Comparison of ENCODE assay signal across 28 mouse cellular contexts in the genomic region with DNA sequence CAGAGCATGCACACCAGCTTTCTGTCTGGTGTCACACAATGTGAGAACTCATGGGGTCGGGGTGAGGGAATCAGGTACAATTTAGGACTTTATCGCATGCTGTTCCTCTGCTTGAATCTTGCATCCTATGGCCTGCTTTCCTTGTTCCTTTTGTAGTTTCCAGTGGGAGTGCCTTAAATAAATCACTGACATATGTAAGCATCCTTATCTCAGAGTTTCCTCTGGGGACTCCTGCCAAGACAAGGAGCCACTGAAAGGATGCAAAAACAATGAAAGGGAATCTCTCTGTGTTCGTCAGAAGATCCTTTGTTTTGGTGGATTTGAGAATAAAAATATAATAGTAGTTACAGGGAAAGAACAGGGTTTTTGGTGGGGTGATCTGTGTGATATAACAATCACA.
DNase-seq lines count a peak whose midpoint lies in the region; ATAC-seq and TF ChIP-seq lines count a peak whose summit lies in the region.
"Had no signal": no experiment of that assay in that cellular context is flagged by ENCODE, and none has a peak within 500 bp of the region (broad histone marks: within the 10 kb centered on the region; RNA-seq: fewer than 3 reads in every experiment).

No protein-coding gene starts in this region.

- ATAC-seq in frontal cortex, adult (ENCODE audit: low TSS enrichment): peak; percentile 65
- ATAC-seq in kidney, postnatal 0 days (replicated peaks; ENCODE audit: low FRiP score, low read depth): no peak
- ATAC-seq: intestine, postnatal 0 days; Patski had no signal

- 61% methylated on average over 3 of the region's 3 CpGs for WGBS in kidney, postnatal 0 days

- H3K4me2 ChIP-seq in kidney, postnatal 0 days (ENCODE audit: low read length): no peak overlapping the region
- H3K4me2 ChIP-seq: forebrain, embryonic 15.5 days; heart, embryonic 11.5 days; hindbrain, embryonic 13.5 days; midbrain, embryonic 12.5 days; neural tube, embryonic 12.5 days had no signal

- no peaks in the 10 kb centered on the region for H3K4me1 ChIP-seq in kidney, postnatal 0 days (replicated peaks; ENCODE audit: insufficient read depth, low read length)
- H3K4me1 ChIP-seq: forebrain, embryonic 15.5 days; midbrain, embryonic 12.5 days; neural tube, embryonic 12.5 days had no signal

- H3K9me3 ChIP-seq in kidney, postnatal 0 days (replicated peaks; ENCODE audit: low read length): no peaks in the 10 kb centered on the region
- H3K9me3 ChIP-seq: forebrain, embryonic 15.5 days; hindbrain, embryonic 13.5 days; megakaryocyte, embryonic 14.5 days; midbrain, embryonic 12.5 days; neural tube, embryonic 12.5 days had no signal

- H3K4me3 ChIP-seq in kidney, postnatal 0 days (replicated peaks; ENCODE audit: low read depth, low read length): no peak overlapping the region
- H3K4me3 ChIP-seq: forebrain, embryonic 15.5 days; hindbrain, embryonic 13.5 days; megakaryocyte, embryonic 14.5 days; midbrain, embryonic 12.5 days; myocyte; neural tube, embryonic 12.5 days had no signal

- no peaks in the 10 kb centered on the region for H3K27me3 ChIP-seq in kidney, postnatal 0 days (ENCODE audit: insufficient read depth, low read length)
- H3K27me3 ChIP-seq: forebrain, embryonic 15.5 days; hindbrain, embryonic 13.5 days; megakaryocyte, embryonic 14.5 days; midbrain, embryonic 12.5 days; neural tube, embryonic 12.5 days; Patski had no signal

- no peak for TF ChIP-seq POLR2A in brain, embryonic 14.5 days (IDR thresholded peaks at IDR 0.05; ENCODE audit: borderline replicate concordance, extremely low read depth, insufficient read depth, insufficient read length, poor library complexity, severe bottlenecking)

- H3K27ac ChIP-seq in kidney, postnatal 0 days: no peak overlapping the region
- H3K27ac ChIP-seq: hindbrain, embryonic 13.5 days; midbrain, embryonic 12.5 days; neural tube, embryonic 12.5 days had no signal

- no peak for TF ChIP-seq CTCF in kidney, postnatal 0 days (IDR thresholded peaks at IDR 0.05; ENCODE audit: low read depth)
- no peak for TF ChIP-seq CTCF in brain, embryonic 14.5 days (IDR thresholded peaks at IDR 0.05; ENCODE audit: borderline replicate concordance, extremely low read depth, insufficient read depth, insufficient read length)

- H3K9ac ChIP-seq in kidney, postnatal 0 days (ENCODE audit: low read depth, low read length): no peak overlapping the region
- H3K9ac ChIP-seq: forebrain, embryonic 15.5 days; hindbrain, embryonic 13.5 days; midbrain, embryonic 12.5 days; neural tube, embryonic 12.5 days had no signal

- no peaks in the 10 kb centered on the region for H3K36me3 ChIP-seq in kidney, postnatal 0 days (ENCODE audit: insufficient read depth, low read length)
- H3K36me3 ChIP-seq: forebrain, embryonic 15.5 days; hindbrain, embryonic 13.5 days; midbrain, embryonic 12.5 days; neural tube, embryonic 12.5 days had no signal

- DNase-seq in frontal cortex, adult 2 months (ENCODE audit: extremely low spot score in 1 of 2, low spot score in 1 of 2): no peak
- DNase-seq in kidney, postnatal 0 days (ENCODE audit: low spot score): peak; percentile 4
- no peak for DNase-seq in kidney, adult 9 months
- DNase-seq in brain, embryonic 14.5 days (ENCODE audit: low read depth): peak; percentile 22
- DNase-seq in lung, postnatal 25 days (ENCODE audit: low spot score): peak; percentile 14
- no peak for DNase-seq in thymus, postnatal 14 days
- DNase-seq: adrenal gland, postnatal 10 days; cerebellum, adult 11 months; cerebellum, adult 9-10 months; cerebellum, postnatal 36 days; gastrocnemius, postnatal 14 days; heart, postnatal 36 days; kidney, postnatal 4 days; left cerebral cortex, postnatal 4 days; liver; right cerebral cortex, adult 18-20 months; spleen, adult 18-20 months; thymus, postnatal 25 days had no signal

Comparison
In these comparisons a context has a peak if more than half of its experiments do, and no peak if none do; other contexts are left out.
1. DNase-seq: peak in kidney, postnatal 0 days (single experiment), brain, embryonic 14.5 days (single experiment) and lung, postnatal 25 days (single experiment); none in frontal cortex, adult 2 months (0 of 2), kidney, adult 9 months (single experiment) and thymus, postnatal 14 days (single experiment).